Mouse (Mus musculus) lung, embryonic 16.5 days (tissue): ENCODE results near the gene Tesc. TPM values are rescaled to one million over a fixed set of nuclear protein-coding genes. Genes with fewer than 3 reads are reported as not detected.

ENCODE experiments used
- ATAC-seq: fragments of 200-750 bp; cut with Nextera tagmentation; 2 replicates; pipeline ENCODE4 v1.8.0; 2017; ENCODE audit warnings: low read depth, mild to moderate bottlenecking, moderate library complexity
- H3K27ac ChIP-seq: fragments of 300-500 bp; sonication (generic); 2 replicates; pipeline ENCODE4 v1.5.1; 2014; ENCODE audit warnings: mild to moderate bottlenecking, control low read depth, low read length
- H3K27me3 ChIP-seq: fragments of 300-500 bp; sonication (generic); 2 replicates; pipeline ENCODE4 v1.6.1; 2014; ENCODE audit warnings: low read depth, low read length, mixed read lengths; ENCODE audit not compliant: control insufficient read depth, insufficient read depth
- H3K36me3 ChIP-seq: fragments of 300-500 bp; sonication (generic); 2 replicates; pipeline ENCODE4 v1.6.1; 2014; ENCODE audit warnings: low read length; ENCODE audit not compliant: control insufficient read depth, insufficient read depth
- H3K4me1 ChIP-seq: fragments of 300-500 bp; sonication (generic); replicated peaks from 2 replicates; pipeline ENCODE4 v1.6.1; 2014; ENCODE audit warnings: low read length, mixed read lengths; ENCODE audit not compliant: control insufficient read depth, insufficient read depth
- H3K4me2 ChIP-seq: fragments of 300-500 bp; sonication (generic); 2 replicates; pipeline ENCODE4 v1.6.1; 2014; ENCODE audit warnings: low read depth, low read length, control low read depth
- H3K4me3 ChIP-seq: fragments of 300-500 bp; sonication (generic); 2 replicates; pipeline ENCODE4 v1.5.1; 2014; ENCODE audit warnings: mild to moderate bottlenecking, low read length, control low read depth
- H3K9ac ChIP-seq: fragments of 300-500 bp; sonication (generic); 2 replicates; pipeline ENCODE4 v1.6.1; 2014; ENCODE audit warnings: low read length, control low read depth
- H3K9me3 ChIP-seq: fragments of 300-500 bp; sonication (generic); 2 replicates; pipeline ENCODE4 v1.6.1; 2016; ENCODE audit warnings: low read length; ENCODE audit not compliant: control insufficient read depth
- WGBS: fragments of 180-500 bp; shearing (Covaris S2); extraction: QIAGEN DNeasy Blood & Tissue Kit; methylation state at CpG from one replicate; pipeline ENCODE4 v1.1.7; 2014; 5-methylcytosine and 5-hydroxymethylcytosine counted together
- polyA plus RNA-seq: library from polyadenylated mRNA; unstranded; fragments of >200 nt; fragmentation: Nextera tagmentation; extraction: Ambion mirVana; gene quantifications from 2 replicates; pipeline ENCODE4 v1.2.1, GENCODE M21; 2015

Tesc gene
- polyA plus RNA-seq, 1 experiment from 2014 or later = 8.6 TPM

DNA sequence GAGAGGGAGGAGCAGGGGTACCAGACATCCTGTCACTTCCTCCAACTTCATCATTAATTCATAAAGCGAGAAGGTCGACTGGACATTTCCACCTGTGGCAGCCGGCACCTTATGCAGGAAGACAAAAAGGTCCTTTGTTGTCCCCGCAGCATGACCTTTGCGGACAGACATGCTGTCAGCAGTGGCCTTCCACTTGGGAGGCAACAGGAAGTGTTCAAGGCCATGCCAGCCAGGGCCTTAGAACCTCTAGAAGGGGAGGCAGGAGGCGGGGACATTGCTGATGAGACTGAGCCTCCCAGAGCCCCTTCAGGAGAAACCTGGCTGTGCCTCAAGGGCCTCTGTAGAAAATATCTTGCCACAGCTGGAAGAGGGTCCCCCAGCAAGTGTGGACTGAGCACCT lies 6.2 kb downstream of the Tesc start:
- H3K27ac ChIP-seq = no peak overlapping the region
- H3K9ac ChIP-seq = no peak overlapping the region
- ATAC-seq = no peak
- no peaks in the 10 kb centered on the region for H3K36me3 ChIP-seq
- WGBS = 58% methylated on average over 6 of the region's 6 CpGs
- peaks cover 16% of the 10 kb centered on the region for H3K4me1 ChIP-seq
- H3K4me3 ChIP-seq = no peak overlapping the region
- no peaks in the 10 kb centered on the region for H3K9me3 ChIP-seq
- peaks cover 14% of the 10 kb centered on the region for H3K27me3 ChIP-seq
- no peak overlapping the region for H3K4me2 ChIP-seq

DNA sequence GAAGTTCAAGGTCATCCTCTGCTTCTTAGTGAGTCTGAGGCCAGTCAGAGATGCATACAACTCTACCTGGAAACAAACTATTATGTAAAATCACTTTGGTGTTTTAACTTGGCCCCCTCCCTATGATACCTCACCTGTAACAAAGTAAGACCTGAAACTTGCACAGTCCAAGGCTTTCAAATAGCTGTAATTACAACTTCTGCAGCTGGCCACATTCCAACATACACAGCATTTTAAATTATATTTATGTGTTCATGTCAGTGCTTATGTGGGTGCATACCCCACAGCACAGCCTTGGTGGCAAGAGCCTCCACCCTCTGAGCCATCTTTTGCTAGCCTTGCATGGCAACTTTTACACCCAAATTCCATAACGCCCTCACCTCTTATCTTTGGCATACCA lies 7.1 kb downstream of the Tesc start:
- WGBS = 88% methylated on average over 1 of the region's 1 CpGs

DNA sequence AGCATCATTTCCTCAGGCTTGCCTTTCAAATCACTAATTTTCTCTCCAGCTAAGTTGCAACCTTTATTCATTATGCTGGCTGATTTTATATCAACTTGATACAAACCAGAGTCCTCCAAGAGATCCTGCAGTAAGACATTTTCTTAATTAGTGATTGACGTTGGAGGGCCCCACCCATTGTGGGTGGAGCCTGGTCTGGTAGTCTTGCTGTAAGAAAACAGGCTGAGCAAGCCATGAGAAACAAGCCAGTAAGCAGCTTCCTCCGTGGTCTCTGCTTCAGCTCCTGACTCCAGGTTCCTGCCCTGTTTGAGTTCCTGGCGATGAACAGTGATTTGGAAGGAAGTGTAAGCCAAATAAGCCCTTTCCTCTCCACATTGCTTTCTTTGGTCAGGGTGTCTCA lies 8.2 kb downstream of the Tesc start:
- Histone ChIP-seq H3K27me3 (no peaks in the 10 kb centered on the region), H3K4me1 (peaks cover 6% of the 10 kb centered on the region), H3K4me3 (no peak overlapping the region), H3K36me3 (no peaks in the 10 kb centered on the region), H3K9me3 (no peaks in the 10 kb centered on the region), H3K9ac (no peak overlapping the region), H3K27ac (no peak overlapping the region), H3K4me2 (no peak overlapping the region)
- 48% methylated on average over 3 of the region's 3 CpGs for WGBS
- ATAC-seq = no peak

More for the DNA sequence above, 7.1 kb downstream of the Tesc start:
- Histone ChIP-seq H3K4me3 (no peak overlapping the region), H3K4me1 (peaks cover 7% of the 10 kb centered on the region), H3K36me3 (no peaks in the 10 kb centered on the region), H3K4me2 (no peak overlapping the region), H3K9ac (no peak overlapping the region), H3K27ac (no peak overlapping the region), H3K27me3 (peaks cover 5% of the 10 kb centered on the region), H3K9me3 (no peaks in the 10 kb centered on the region)
- no peak for ATAC-seq

DNA sequence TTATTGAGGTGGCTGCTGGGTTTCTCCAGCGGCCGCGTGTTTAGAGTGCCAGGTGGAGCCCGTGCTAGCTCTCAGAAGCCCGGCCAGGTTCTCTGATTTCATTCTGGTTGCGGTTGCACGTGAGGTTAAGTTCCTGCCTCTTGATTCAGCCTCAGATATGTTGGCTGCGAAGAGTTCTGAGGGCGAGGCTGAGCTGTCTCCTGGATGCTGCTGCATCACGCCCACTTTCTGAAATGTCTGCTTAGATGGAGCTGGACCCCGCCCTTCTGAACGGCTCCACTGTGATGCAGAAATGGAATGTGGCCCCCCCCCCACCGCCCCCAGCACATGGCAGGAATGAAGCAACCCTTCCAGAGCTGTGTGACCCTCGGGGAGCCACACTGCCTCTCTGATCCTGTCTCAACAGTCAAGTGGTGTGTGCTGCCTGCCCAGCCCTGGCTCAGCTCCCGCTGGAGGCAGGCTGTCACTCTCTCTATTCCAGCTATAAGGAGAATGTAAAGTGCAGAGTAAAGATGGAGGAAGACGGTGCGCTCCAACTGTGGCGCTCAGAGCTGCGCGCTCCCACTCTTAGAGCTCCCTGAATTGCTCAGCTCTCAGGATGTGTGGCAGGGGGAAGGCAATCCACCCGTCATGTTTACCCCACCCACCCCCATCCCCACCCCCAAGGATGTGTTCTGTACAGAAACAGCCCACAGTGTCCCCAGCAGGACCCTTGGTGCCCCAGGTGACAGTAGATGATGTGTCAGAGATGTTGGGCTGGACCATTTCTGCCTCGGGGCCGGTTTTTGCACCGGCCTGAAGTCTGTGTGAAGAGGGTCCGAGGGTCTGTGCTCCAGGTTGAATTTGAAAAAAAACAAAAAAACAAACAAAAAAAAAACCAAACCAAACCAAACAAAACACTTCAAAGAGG lies 9.6 kb downstream of the Tesc start:
- Histone ChIP-seq H3K27me3 (no peaks in the 10 kb centered on the region), H3K9me3 (no peaks in the 10 kb centered on the region), H3K36me3 (no peaks in the 10 kb centered on the region), H3K9ac (no peak overlapping the region), H3K4me3 (no peak overlapping the region), H3K27ac (no peak overlapping the region), H3K4me1 (peaks cover 6% of the 10 kb centered on the region), H3K4me2 (peak overlapping the region; percentile 39)
- 29% methylated on average over 25 of the region's 25 CpGs for WGBS
- peak; percentile 46; the same call in 1 of the 2 replicates for ATAC-seq

DNA sequence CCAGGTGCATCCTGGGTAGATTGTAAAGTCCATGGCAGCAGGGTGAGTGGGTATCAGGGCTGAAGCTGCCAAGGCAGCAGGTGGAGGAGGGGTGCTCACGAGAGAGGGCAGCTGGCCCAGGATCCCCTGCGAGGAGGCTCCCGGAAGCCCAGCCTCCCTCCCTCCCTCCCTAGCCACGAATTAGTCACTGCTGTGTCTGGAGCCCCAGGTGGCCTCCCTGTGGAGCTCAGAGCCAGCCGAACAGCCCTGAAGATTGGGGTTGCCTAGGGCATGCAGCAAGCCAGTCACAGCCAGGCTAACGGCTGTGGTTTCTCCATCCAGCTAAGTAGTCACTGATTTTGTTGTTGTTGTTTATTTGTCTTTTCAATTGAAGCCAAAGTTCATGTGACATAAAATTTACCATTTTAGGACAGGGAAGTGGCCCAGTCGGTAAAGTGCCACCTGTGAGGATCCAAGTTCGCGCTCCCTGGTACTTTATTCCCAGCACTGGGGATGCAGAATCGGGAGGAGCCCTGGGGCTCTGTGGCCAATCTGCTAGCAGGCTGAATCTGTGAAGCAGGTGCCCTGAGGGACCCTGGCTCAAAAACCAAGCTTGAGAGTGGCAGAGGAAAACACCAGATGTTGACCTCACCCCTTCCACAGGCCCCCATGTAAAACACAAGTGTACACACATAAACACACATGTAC lies 10.4 kb downstream of the Tesc start:
- no peaks in the 10 kb centered on the region for H3K9me3 ChIP-seq
- H3K36me3 ChIP-seq = no peaks in the 10 kb centered on the region
- ATAC-seq = peak; percentile 71
- H3K4me2 ChIP-seq = peak overlapping the region; percentile 39
- no peak overlapping the region for H3K4me3 ChIP-seq
- H3K9ac ChIP-seq = no peak overlapping the region
- no peaks in the 10 kb centered on the region for H3K27me3 ChIP-seq
- WGBS = 14% methylated on average over 9 of the region's 10 CpGs
- H3K27ac ChIP-seq = no peak overlapping the region
- H3K4me1 ChIP-seq = peaks cover 6% of the 10 kb centered on the region

DNA sequence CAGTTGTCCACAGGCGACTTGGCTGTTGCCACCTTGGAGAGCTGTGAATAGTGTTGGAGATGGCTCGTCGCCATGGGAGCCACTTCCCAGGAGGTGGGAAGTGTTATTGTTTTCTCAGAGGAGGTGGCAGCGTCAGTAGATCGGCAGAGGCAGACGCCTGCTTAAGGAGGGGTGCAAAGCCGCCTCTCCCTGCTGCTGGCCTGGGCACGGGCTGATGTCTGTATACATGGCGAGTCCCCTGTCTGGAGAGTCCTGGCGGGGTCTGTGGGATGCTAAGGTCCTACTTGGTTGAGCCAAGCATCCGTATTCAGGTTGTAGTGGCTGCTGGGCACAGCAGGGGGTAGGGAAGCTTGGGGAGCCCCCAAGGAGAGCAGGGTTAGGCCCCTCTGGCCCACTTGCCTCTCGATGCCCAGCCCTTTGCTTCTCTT lies 11.7 kb downstream of the Tesc start:
- H3K27me3 ChIP-seq = no peaks in the 10 kb centered on the region
- H3K4me1 ChIP-seq = peaks cover 6% of the 10 kb centered on the region
- no peaks in the 10 kb centered on the region for H3K9me3 ChIP-seq
- no peaks in the 10 kb centered on the region for H3K36me3 ChIP-seq
- ATAC-seq = no peak
- no peak overlapping the region for H3K9ac ChIP-seq
- H3K4me3 ChIP-seq = no peak overlapping the region
- WGBS = 23% methylated on average over 12 of the region's 12 CpGs
- no peak overlapping the region for H3K27ac ChIP-seq
- no peak overlapping the region for H3K4me2 ChIP-seq

DNA sequence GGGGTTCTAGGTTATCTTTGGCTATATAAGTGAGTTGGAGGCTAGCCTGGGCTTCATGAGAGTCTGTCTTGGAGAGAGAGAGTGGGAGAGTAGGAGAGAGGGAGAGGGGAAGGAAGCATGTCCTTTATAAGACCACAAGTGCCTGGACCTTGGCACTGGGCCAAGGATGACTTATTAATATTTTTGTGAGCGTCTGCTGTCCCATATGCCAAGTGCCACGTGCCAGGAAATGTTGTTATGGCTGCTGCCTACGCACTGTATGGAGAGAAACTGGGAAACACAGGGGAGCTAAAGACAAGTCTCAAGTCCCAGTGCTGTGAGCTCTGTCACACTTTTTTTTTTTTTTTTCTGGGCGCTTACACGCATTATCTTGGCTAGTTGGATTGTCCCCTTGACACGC lies 15.1 kb downstream of the Tesc start:
- Histone ChIP-seq H3K9ac (no peak overlapping the region), H3K4me1 (peaks cover 3% of the 10 kb centered on the region; the same call in 1 of the 2 replicates), H3K4me3 (no peak overlapping the region), H3K9me3 (no peaks in the 10 kb centered on the region), H3K36me3 (no peaks in the 10 kb centered on the region), H3K27me3 (no peaks in the 10 kb centered on the region), H3K27ac (no peak overlapping the region), H3K4me2 (no peak overlapping the region)
- WGBS = 62% methylated on average over 6 of the region's 6 CpGs
- ATAC-seq = no peak

DNA sequence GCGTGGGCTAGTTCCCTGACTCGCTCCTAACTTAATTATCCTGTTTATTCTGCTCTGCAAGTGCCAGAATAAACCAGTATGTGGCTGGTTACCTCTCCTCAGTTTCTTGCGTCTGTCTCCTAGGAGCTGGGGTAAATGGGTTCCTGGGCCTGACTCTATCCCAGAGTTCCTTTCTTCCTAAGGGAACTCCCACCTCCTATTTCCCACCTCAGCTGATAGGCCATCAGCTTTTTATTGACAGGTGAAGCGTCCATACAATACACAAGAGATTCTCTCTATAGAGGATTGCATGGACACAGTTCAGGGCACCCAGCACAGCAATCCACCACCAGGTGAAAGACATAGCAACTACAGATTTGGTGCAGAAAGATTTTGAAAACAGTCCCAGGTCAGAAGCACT lies 16.2 kb downstream of the Tesc start:
- WGBS = 83% methylated on average over 4 of the region's 4 CpGs
- no peak overlapping the region for H3K4me2 ChIP-seq
- H3K9ac ChIP-seq = no peak overlapping the region
- no peaks in the 10 kb centered on the region for H3K4me1 ChIP-seq
- no peaks in the 10 kb centered on the region for H3K27me3 ChIP-seq
- no peak overlapping the region for H3K4me3 ChIP-seq
- H3K27ac ChIP-seq = no peak overlapping the region
- ATAC-seq = no peak
- H3K9me3 ChIP-seq = no peaks in the 10 kb centered on the region
- no peaks in the 10 kb centered on the region for H3K36me3 ChIP-seq

DNA sequence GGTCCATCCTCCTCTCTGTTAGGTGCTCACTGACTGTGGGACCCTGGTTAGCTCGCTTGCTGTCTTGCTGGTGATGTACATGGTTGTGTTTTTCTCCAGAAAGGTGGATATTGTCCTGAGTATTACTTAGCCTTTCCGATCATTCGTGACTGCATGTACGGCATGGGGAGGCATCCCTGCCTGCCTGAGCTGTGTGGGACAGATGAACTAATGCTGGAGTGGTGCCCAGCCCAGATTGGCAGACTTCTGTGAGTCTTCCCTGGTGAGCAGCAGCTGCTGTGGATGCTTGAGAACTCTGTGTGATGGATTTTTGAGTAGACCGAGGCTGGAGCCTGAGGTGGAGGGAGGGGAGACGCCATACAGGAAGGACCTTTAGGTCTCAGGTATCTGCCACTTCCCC lies 17.4 kb downstream of the Tesc start:
- Histone ChIP-seq H3K4me2 (no peak overlapping the region), H3K27ac (no peak overlapping the region), H3K27me3 (no peaks in the 10 kb centered on the region), H3K4me1 (no peaks in the 10 kb centered on the region), H3K9ac (no peak overlapping the region), H3K36me3 (no peaks in the 10 kb centered on the region), H3K9me3 (no peaks in the 10 kb centered on the region), H3K4me3 (no peak overlapping the region)
- 71% methylated on average over 6 of the region's 6 CpGs for WGBS
- no peak for ATAC-seq
